Mouse (Mus musculus) kidney, embryonic 15.5 days (tissue): ENCODE measurements around the gene Sun5. TPM values are rescaled to one million over a fixed set of nuclear protein-coding genes. Genes with fewer than 3 reads are reported as not detected.
"Not testable (repeated sequence)": the region's sequence is repeated elsewhere in the genome, so short reads cannot be mapped to it uniquely, and the experiment has no call there.

Experiments
- ATAC-seq: fragments of 200-750 bp; cut with Nextera tagmentation; replicated peaks from 2 replicates; pipeline ENCODE4 v1.8.0; 2017; ENCODE audit warnings: moderate TSS enrichment; ENCODE audit not compliant: low FRiP score
- H3K27ac ChIP-seq: fragments of 300-500 bp; sonication (generic); 2 replicates; pipeline ENCODE4 v1.5.1; 2015; ENCODE audit warnings: mild to moderate bottlenecking, inconsistent platforms
- H3K27me3 ChIP-seq: fragments of 300-500 bp; sonication (generic); 2 replicates; pipeline ENCODE4 v1.6.1; 2015; ENCODE audit warnings: inconsistent platforms
- H3K36me3 ChIP-seq: fragments of 300-500 bp; sonication (generic); 2 replicates; pipeline ENCODE4 v1.6.1; 2015; ENCODE audit warnings: inconsistent platforms
- H3K4me1 ChIP-seq: fragments of 300-500 bp; sonication (generic); 2 replicates; pipeline ENCODE4 v1.6.1; 2015; ENCODE audit warnings: inconsistent platforms
- H3K4me2 ChIP-seq: fragments of 300-500 bp; sonication (generic); 2 replicates; pipeline ENCODE4 v1.6.1; 2015; ENCODE audit warnings: moderate library complexity, mild to moderate bottlenecking, inconsistent platforms
- H3K4me3 ChIP-seq: fragments of 300-500 bp; sonication (generic); replicated peaks from 2 replicates; pipeline ENCODE4 v1.5.1; 2015; ENCODE audit warnings: mild to moderate bottlenecking, inconsistent platforms
- H3K9ac ChIP-seq: fragments of 300-500 bp; sonication (generic); 2 replicates; pipeline ENCODE4 v1.6.1; 2015; ENCODE audit warnings: mild to moderate bottlenecking, inconsistent platforms
- H3K9me3 ChIP-seq: fragments of 300-500 bp; sonication (generic); replicated peaks from 2 replicates; pipeline ENCODE4 v1.6.1; 2016; ENCODE audit warnings: inconsistent platforms
- WGBS: fragments of 180-500 bp; shearing (Covaris S2); methylation state at CpG from one replicate; pipeline ENCODE4 v1.1.7; 2015; ENCODE audit warnings: mixed read lengths; 5-methylcytosine and 5-hydroxymethylcytosine counted together
- polyA plus RNA-seq: library from polyadenylated mRNA; unstranded; fragments of >200 nt; fragmentation: Nextera tagmentation; extraction: Ambion mirVana; gene quantifications from 2 replicates; pipeline ENCODE4 v1.2.1, GENCODE M21; 2015

The Sun5 gene
- polyA plus RNA-seq, 1 experiment from 2014 or later: not detected

- H3K27ac ChIP-seq: no peak overlapping the region
- no peaks in the 10 kb centered on the region for H3K27me3 ChIP-seq
- H3K36me3 ChIP-seq: no peaks in the 10 kb centered on the region
- H3K4me2 ChIP-seq: no peak overlapping the region
- ATAC-seq: no peak
- H3K9ac ChIP-seq: no peak overlapping the region
- no peak overlapping the region for H3K4me3 ChIP-seq
- no peaks in the 10 kb centered on the region for H3K9me3 ChIP-seq
- 81% methylated on average over 8 of the region's 8 CpGs for WGBS
- no peaks in the 10 kb centered on the region for H3K4me1 ChIP-seq
Observed at GRCm38 (mm10) chr2:153808146-153808545, 62.7 kb downstream of the Sun5 start.

GRCm38 (mm10) chr2:153807464-153807863 lies 63.4 kb downstream of the Sun5 start:
- not testable (repeated sequence) for H3K4me2 ChIP-seq, H3K9ac ChIP-seq, ATAC-seq, H3K36me3 ChIP-seq, H3K4me1 ChIP-seq, H3K9me3 ChIP-seq, H3K27ac ChIP-seq, H3K27me3 ChIP-seq, H3K4me3 ChIP-seq

Other genes starting within 250 kb of the Sun5 start
- gene Commd7, start 238.3 kb downstream of the Sun5 start, polyA plus RNA-seq: 75.2 and 78.8 TPM in 2 replicates
- 15.7 and 16.5 TPM in 2 replicates for gene Dnmt3b, start 221.6 kb downstream of the Sun5 start, polyA plus RNA-seq
- not detected in 2 replicates for gene Dnmt3c, start 174.4 kb downstream of the Sun5 start, polyA plus RNA-seq
- gene Mapre1, start 129.8 kb downstream of the Sun5 start, polyA plus RNA-seq: 234 and 269 TPM in 2 replicates
- gene Efcab8, start 91.2 kb downstream of the Sun5 start, polyA plus RNA-seq: not detected in 2 replicates
- not detected in 2 replicates for gene Bpifb2, start 4.0 kb upstream of the Sun5 start, polyA plus RNA-seq
- gene Bpifb6, start 29.3 kb upstream of the Sun5 start, polyA plus RNA-seq: not detected in 2 replicates
- gene Bpifb3, start 47.1 kb upstream of the Sun5 start, polyA plus RNA-seq: not detected in 2 replicates
- gene Bpifb4, start 67.1 kb upstream of the Sun5 start, polyA plus RNA-seq: not detected in 2 replicates
- not detected in 2 replicates for gene Bpifa6, start 103.9 kb upstream of the Sun5 start, polyA plus RNA-seq
- not detected in 2 replicates for gene Bpifa2, start 137.2 kb upstream of the Sun5 start, polyA plus RNA-seq